Mouse (Mus musculus): ENCODE measurements around the gene Gne. TPM values are rescaled to one million over a fixed set of nuclear protein-coding genes. Genes with fewer than 3 reads are reported as not detected.
A peak's percentile ranks its signal among the peaks of the same experiment; 100 is the strongest.

The Gne gene
- polyA plus RNA-seq, 1 experiment from 2014 or later = 15.1 TPM

DNA sequence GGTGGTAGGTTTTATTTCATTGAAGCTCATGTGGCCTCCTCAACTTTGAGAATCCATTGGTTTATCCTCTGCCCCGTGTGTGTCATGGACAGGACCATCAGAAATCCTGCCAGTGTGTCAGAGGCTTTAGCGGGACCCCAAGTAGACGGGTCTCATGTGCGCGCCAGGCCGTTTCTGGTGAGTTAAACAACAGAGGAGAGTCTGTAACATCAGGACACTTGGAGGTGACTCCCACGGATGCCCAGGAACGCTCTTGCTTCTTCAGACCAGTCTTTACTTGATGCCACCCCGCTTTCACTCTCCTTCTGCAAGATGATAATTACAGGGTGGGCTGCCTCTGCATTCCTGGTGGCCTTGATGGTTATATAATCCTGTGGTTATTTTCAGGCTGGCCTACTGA is 60.3 kb downstream of the Gne start:
- no peaks in the 10 kb centered on the region for H3K9me3 ChIP-seq (ENCODE audit: control insufficient read depth, low read length)
- H3K9ac ChIP-seq (ENCODE audit: low read length) = no peak overlapping the region
- peaks cover 92% of the 10 kb centered on the region for H3K27me3 ChIP-seq (ENCODE audit: control insufficient read depth, insufficient read depth, low read length)
- H3K4me3 ChIP-seq (ENCODE audit: low read depth, low read length) = no peak overlapping the region
- ATAC-seq (ENCODE audit: low FRiP score) = no peak
- peaks cover 25% of the 10 kb centered on the region for H3K36me3 ChIP-seq (ENCODE audit: control insufficient read depth, insufficient read depth, low read length)
- no peak overlapping the region for H3K4me2 ChIP-seq
- DNase-seq (ENCODE audit: low spot score, missing footprints) = no peak
- no peak overlapping the region for H3K27ac ChIP-seq (ENCODE audit: low read depth, low read length)
- 96% methylated on average over 9 of the region's 9 CpGs for WGBS
- H3K4me1 ChIP-seq (ENCODE audit: control insufficient read depth, insufficient read depth, low read length) = peaks cover 9% of the 10 kb centered on the region

- H3K27ac ChIP-seq (ENCODE audit: low read depth, low read length) = no peak overlapping the region
- H3K4me3 ChIP-seq (ENCODE audit: low read depth, low read length) = no peak overlapping the region
- H3K4me2 ChIP-seq = no peak overlapping the region
- peaks cover 90% of the 10 kb centered on the region for H3K27me3 ChIP-seq (ENCODE audit: control insufficient read depth, insufficient read depth, low read length)
- peaks cover under 1% of the 10 kb centered on the region for H3K4me1 ChIP-seq (ENCODE audit: control insufficient read depth, insufficient read depth, low read length)
- H3K9ac ChIP-seq (ENCODE audit: low read length) = no peak overlapping the region
- ATAC-seq (ENCODE audit: low FRiP score) (no peak), DNase-seq (ENCODE audit: low spot score, missing footprints) (no peak)
- WGBS = 95% methylated on average over 11 of the region's 11 CpGs
- H3K36me3 ChIP-seq (ENCODE audit: control insufficient read depth, insufficient read depth, low read length) = peaks cover 25% of the 10 kb centered on the region
- H3K9me3 ChIP-seq (ENCODE audit: control insufficient read depth, low read length) = no peaks in the 10 kb centered on the region
These were observed 61.2 kb downstream of the Gne start for GRCm38 (mm10) chr4:44022766-44023165.

DNA sequence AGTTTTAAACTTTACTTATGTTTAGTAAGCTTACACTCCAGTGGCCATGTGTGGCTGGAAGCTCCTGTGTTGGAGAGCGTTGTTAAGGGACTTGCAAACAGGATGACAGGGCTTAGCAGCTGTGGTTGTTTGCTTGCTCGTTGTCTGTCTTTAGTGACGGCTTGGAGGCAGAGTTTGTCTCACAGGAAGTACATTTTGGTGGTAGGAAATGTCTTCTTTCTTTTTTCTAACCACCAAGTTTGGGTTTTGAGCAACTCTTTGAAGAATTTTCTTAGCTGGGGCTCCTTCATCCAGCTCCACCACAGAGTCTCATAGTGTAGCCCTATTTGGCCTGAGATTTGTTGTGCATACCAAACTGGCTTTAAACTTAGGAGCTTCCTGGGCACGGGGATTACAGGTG is 61.7 kb downstream of the Gne start:
- Histone ChIP-seq H3K36me3 (ENCODE audit: control insufficient read depth, insufficient read depth, low read length) (peaks cover 23% of the 10 kb centered on the region), H3K27me3 (ENCODE audit: control insufficient read depth, insufficient read depth, low read length) (peaks cover 88% of the 10 kb centered on the region)
- 84% methylated on average over 4 of the region's 4 CpGs for WGBS

GRCm38 (mm10) chr4:44016791-44017190 is 67.2 kb downstream of the Gne start:
- Histone ChIP-seq H3K36me3 (ENCODE audit: control insufficient read depth, insufficient read depth, low read length) (no peaks in the 10 kb centered on the region), H3K27me3 (ENCODE audit: control insufficient read depth, insufficient read depth, low read length) (peaks cover 33% of the 10 kb centered on the region)

More for the DNA sequence above, 61.7 kb downstream of the Gne start:
- no peak overlapping the region for H3K4me2 ChIP-seq
- no peaks in the 10 kb centered on the region for H3K4me1 ChIP-seq (ENCODE audit: control insufficient read depth, insufficient read depth, low read length)
- ATAC-seq (ENCODE audit: low FRiP score) (no peak), DNase-seq (ENCODE audit: low spot score, missing footprints) (no peak)
- no peak overlapping the region for H3K4me3 ChIP-seq (ENCODE audit: low read depth, low read length)
- H3K9ac ChIP-seq (ENCODE audit: low read length) = no peak overlapping the region
- H3K27ac ChIP-seq (ENCODE audit: low read depth, low read length) = no peak overlapping the region
- H3K9me3 ChIP-seq (ENCODE audit: control insufficient read depth, low read length) = no peaks in the 10 kb centered on the region

GRCm38 (mm10) chr4:44016071-44016470 is 67.9 kb downstream of the Gne start:
- DNase-seq (ENCODE audit: low spot score, missing footprints) = no peak
- Histone ChIP-seq H3K27me3 (ENCODE audit: control insufficient read depth, insufficient read depth, low read length) (peaks cover 26% of the 10 kb centered on the region), H3K9ac (ENCODE audit: low read length) (no peak overlapping the region), H3K9me3 (ENCODE audit: control insufficient read depth, low read length) (no peaks in the 10 kb centered on the region), H3K4me2 (no peak overlapping the region), H3K27ac (ENCODE audit: low read depth, low read length) (no peak overlapping the region), H3K36me3 (ENCODE audit: control insufficient read depth, insufficient read depth, low read length) (no peaks in the 10 kb centered on the region), H3K4me3 (ENCODE audit: low read depth, low read length) (no peak overlapping the region), H3K4me1 (ENCODE audit: control insufficient read depth, insufficient read depth, low read length) (peaks cover 13% of the 10 kb centered on the region)
- 93% methylated on average over 4 of the region's 4 CpGs for WGBS
- ATAC-seq (ENCODE audit: low FRiP score) = no peak

More at GRCm38 (mm10) chr4:44016791-44017190, 67.2 kb downstream of the Gne start:
- no peak for ATAC-seq (ENCODE audit: low FRiP score)
- H3K4me2 ChIP-seq = no peak overlapping the region
- DNase-seq (ENCODE audit: low spot score, missing footprints) = no peak
- 95% methylated on average over 12 of the region's 12 CpGs for WGBS
- no peak overlapping the region for H3K27ac ChIP-seq (ENCODE audit: low read depth, low read length)
- peaks cover 12% of the 10 kb centered on the region for H3K4me1 ChIP-seq (ENCODE audit: control insufficient read depth, insufficient read depth, low read length)
- no peak overlapping the region for H3K9ac ChIP-seq (ENCODE audit: low read length)
- no peaks in the 10 kb centered on the region for H3K9me3 ChIP-seq (ENCODE audit: control insufficient read depth, low read length)
- H3K4me3 ChIP-seq (ENCODE audit: low read depth, low read length) = no peak overlapping the region

GRCm38 (mm10) chr4:44013391-44014070 is 70.4 kb downstream of the Gne start:
- H3K27me3 ChIP-seq (ENCODE audit: control insufficient read depth, insufficient read depth, low read length) = peaks cover 4% of the 10 kb centered on the region; the same call in 1 of the 2 replicates
- peak overlapping the region; percentile 78 for H3K9ac ChIP-seq (ENCODE audit: low read length)
- H3K4me1 ChIP-seq (ENCODE audit: control insufficient read depth, insufficient read depth, low read length) = peaks cover 13% of the 10 kb centered on the region
- DNase-seq (ENCODE audit: low spot score, missing footprints) (no peak), ATAC-seq (ENCODE audit: low FRiP score) (no peak)
- peak overlapping the region; percentile 88 for H3K4me2 ChIP-seq
- H3K27ac ChIP-seq (ENCODE audit: low read depth, low read length) = no peak overlapping the region
- peak overlapping the region; percentile 82 for H3K4me3 ChIP-seq (ENCODE audit: low read depth, low read length)
- WGBS = 31% methylated on average over 11 of the region's 11 CpGs
- H3K9me3 ChIP-seq (ENCODE audit: control insufficient read depth, low read length) = no peaks in the 10 kb centered on the region
- no peaks in the 10 kb centered on the region for H3K36me3 ChIP-seq (ENCODE audit: control insufficient read depth, insufficient read depth, low read length)

- Histone ChIP-seq H3K36me3 (ENCODE audit: control insufficient read depth, insufficient read depth, low read length) (no peaks in the 10 kb centered on the region), H3K4me3 (ENCODE audit: low read depth, low read length) (peak overlapping the region; percentile 82), H3K9me3 (ENCODE audit: control insufficient read depth, low read length) (no peaks in the 10 kb centered on the region), H3K27ac (ENCODE audit: low read depth, low read length) (no peak overlapping the region), H3K4me1 (ENCODE audit: control insufficient read depth, insufficient read depth, low read length) (peaks cover 13% of the 10 kb centered on the region), H3K27me3 (ENCODE audit: control insufficient read depth, insufficient read depth, low read length) (peaks cover 3% of the 10 kb centered on the region; the same call in 1 of the 2 replicates), H3K9ac (ENCODE audit: low read length) (peak overlapping the region; percentile 78), H3K4me2 (peak overlapping the region; percentile 88)
- DNase-seq (ENCODE audit: low spot score, missing footprints) (peak; percentile 96), ATAC-seq (ENCODE audit: low FRiP score) (peak; percentile 99)
- WGBS = under 1% methylated on average over 77 of the region's 77 CpGs
These were observed 71.3 kb downstream of the Gne start for GRCm38 (mm10) chr4:44012376-44013367.

DNA sequence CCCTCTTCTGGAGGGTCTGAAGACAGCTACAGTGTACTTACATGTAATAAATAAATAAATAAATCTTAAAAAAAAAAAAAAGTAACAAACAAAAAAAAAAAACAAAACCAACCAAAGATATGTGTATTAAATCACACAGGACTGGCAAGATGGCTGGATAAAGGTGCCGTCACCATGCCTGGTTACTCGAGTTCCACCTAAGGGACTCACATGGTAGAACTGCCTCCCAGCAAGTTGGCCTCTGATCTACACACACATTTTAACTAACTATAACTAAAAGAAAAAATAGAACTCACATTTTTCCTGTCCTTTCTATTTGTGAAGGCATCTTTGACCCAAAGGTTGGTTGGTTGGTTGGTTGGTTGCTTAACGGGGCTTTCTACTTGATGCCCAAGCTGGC is 72.2 kb downstream of the Gne start:
- Histone ChIP-seq H3K4me2 (peak overlapping the region; percentile 88), H3K4me1 (ENCODE audit: control insufficient read depth, insufficient read depth, low read length) (peaks cover 13% of the 10 kb centered on the region), H3K27me3 (ENCODE audit: control insufficient read depth, insufficient read depth, low read length) (no peaks in the 10 kb centered on the region), H3K36me3 (ENCODE audit: control insufficient read depth, insufficient read depth, low read length) (no peaks in the 10 kb centered on the region), H3K9me3 (ENCODE audit: control insufficient read depth, low read length) (no peaks in the 10 kb centered on the region), H3K4me3 (ENCODE audit: low read depth, low read length) (peak overlapping the region; percentile 82), H3K27ac (ENCODE audit: low read depth, low read length) (no peak overlapping the region), H3K9ac (ENCODE audit: low read length) (peak overlapping the region; percentile 78)
- DNase-seq (ENCODE audit: low spot score, missing footprints) (no peak), ATAC-seq (ENCODE audit: low FRiP score) (no peak)
- WGBS = 78% methylated on average over 3 of the region's 3 CpGs

DNA sequence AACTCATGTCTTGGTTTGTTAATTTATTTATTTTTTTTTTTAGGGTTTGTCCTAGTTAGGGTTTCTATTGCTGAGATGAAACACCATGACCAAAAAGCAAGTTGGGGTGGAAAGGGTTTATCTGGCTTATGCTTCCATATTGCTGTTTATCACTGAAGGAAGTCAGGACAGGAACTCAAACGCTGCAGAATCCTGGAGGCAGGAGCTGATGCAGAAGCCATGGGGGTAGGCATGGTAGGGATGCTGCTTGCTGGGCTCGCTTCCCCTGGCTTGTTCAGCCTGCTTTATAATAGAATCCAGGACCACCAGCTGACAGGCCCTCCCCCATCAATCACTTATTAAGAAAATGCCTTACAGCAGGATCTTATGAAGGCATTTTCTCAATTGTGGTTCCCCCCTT is 73.1 kb downstream of the Gne start:
- Histone ChIP-seq H3K4me3 (ENCODE audit: low read depth, low read length) (no peak overlapping the region), H3K9ac (ENCODE audit: low read length) (no peak overlapping the region), H3K4me1 (ENCODE audit: control insufficient read depth, insufficient read depth, low read length) (peaks cover 13% of the 10 kb centered on the region), H3K4me2 (no peak overlapping the region), H3K36me3 (ENCODE audit: control insufficient read depth, insufficient read depth, low read length) (no peaks in the 10 kb centered on the region), H3K9me3 (ENCODE audit: control insufficient read depth, low read length) (no peaks in the 10 kb centered on the region), H3K27ac (ENCODE audit: low read depth, low read length) (no peak overlapping the region), H3K27me3 (ENCODE audit: control insufficient read depth, insufficient read depth, low read length) (no peaks in the 10 kb centered on the region)
- DNase-seq (ENCODE audit: low spot score, missing footprints) (no peak), ATAC-seq (ENCODE audit: low FRiP score) (no peak)
- 48% methylated on average over 2 of the region's 2 CpGs for WGBS
